Mouse (Mus musculus) gastrocnemius, postnatal 14 days (tissue): ENCODE measurements around the gene Bclaf1. TPM values are rescaled to one million over a fixed set of nuclear protein-coding genes. Genes with fewer than 3 reads are reported as not detected.

Experiments
- DNase-seq: peaks from one replicate; pipeline ENCODE4 v3.0.0; 2021; ENCODE audit warnings: mixed read lengths
- intact Hi-C: fragments of 180-260 bp; cut with DNase I; formaldehyde crosslinking; loops from one replicate; pipeline ENCODE4 v1.15.1; 2025; ENCODE audit warnings: low total_unique reads
- microRNA-seq, 2 experiments: library from miRNA; unstranded; fragments of <30 nt; microRNA quantifications; one replicate each; pipeline ENCODE4 v1.2.0; 2021
- total RNA-seq, 2 experiments: library from RNA; stranded (reverse); gene quantifications; 2 replicates each; pipeline ENCODE4 v1.2.3; 2021

Bclaf1 gene
- total RNA-seq, 2 experiments from 2014 or later = 46.4 to 51.7 TPM

DNA sequence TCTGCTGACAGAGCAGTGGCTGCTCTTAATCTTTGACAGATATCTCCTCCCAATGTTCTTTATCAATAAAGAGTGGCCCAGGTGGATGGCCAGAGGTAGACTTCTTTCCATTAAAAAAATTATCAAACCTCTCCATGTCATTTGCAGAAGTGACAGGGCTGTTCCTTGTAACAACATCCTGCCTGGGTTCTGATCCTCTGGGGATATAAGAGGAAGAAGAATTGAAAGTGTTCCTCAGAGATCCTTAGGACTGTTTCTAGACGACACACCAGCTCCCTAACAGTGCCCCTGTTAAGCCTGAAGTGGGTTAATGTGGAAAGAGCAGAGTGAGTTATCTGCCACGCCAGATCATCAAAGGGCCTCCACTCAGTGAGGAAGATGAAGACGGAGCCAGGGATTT lies 78.3 kb downstream of the Bclaf1 start:
- intact Hi-C loops = no loop called here
- no peak for DNase-seq

Small RNA genes lying within 50 kb of the gene (microRNA-seq; reads per million reads assigned to microRNA genes)
- 0 reads per million in 2 experiments for gene Mir6413

Other genes with a start within 250 kb of the Bclaf1 start
- 1 to 10 TPM; 1.4 to 2.4 TPM for gene Map7, start 164.0 kb upstream of the Bclaf1 start, total RNA-seq
- under 1 TPM; 0.62 to 0.88 TPM for gene Mtfr2, start 35.3 kb downstream of the Bclaf1 start, total RNA-seq